Mouse (Mus musculus) ES-Bruce4 (cell line): Measurements from ENCODE around the gene Mrpl52.

Experiments used
- EP300 ChIP-seq: IDR thresholded peaks from 2 replicates; pipeline ENCODE4 v1.6.1; 2011; ENCODE audit warnings: low read depth, low read length; ENCODE audit not compliant: insufficient read depth
- POLR2A ChIP-seq: IDR thresholded peaks from one replicate; pipeline ENCODE4 v1.8.1; 2011; ENCODE audit warnings: low read length; ENCODE audit not compliant: insufficient read depth

DNA sequence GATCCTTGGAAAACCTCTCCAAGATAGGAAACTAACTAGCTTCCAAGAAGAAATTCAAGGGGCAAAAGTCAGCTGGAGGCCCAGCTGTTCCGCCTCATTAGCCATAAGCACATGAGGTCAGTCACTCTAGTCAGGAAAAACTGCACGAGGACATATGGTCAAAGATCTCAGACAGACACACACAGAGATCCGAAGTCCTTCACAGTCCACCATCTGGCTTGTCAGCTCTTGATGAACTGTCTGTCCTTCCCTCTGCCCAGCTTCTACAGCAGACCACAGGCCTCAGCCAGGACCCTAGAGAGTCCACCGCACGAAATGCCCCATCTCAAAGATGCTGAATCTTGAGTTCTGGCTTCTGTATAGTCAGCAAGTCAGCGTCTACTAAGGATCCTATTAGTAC, 39.2 kb upstream of the Mrpl52 start:
- no peak for TF ChIP-seq EP300
- TF ChIP-seq POLR2A, result no peak
